Mouse (Mus musculus) thymus, adult 2 months (tissue): ENCODE measurements around the gene Klhl26.

ENCODE experiments used
- CTCF ChIP-seq: fragments of 200-500 bp; IDR thresholded peaks from 2 replicates; pipeline ENCODE4 v1.5.1; 2012; ENCODE audit warnings: mild to moderate bottlenecking, control low read depth, low read length, moderate library complexity, borderline replicate concordance; ENCODE audit not compliant: control insufficient read depth, poor library complexity, insufficient read depth; ENCODE audit errors: extremely low read depth
- POLR2A ChIP-seq: fragments of 200-500 bp; IDR thresholded peaks from 2 replicates; pipeline ENCODE4 v1.6.1; 2012; ENCODE audit warnings: mild to moderate bottlenecking, low read length, control low read depth, moderate library complexity; ENCODE audit not compliant: control insufficient read depth, poor library complexity, insufficient read depth; ENCODE audit errors: extremely low read depth

DNA sequence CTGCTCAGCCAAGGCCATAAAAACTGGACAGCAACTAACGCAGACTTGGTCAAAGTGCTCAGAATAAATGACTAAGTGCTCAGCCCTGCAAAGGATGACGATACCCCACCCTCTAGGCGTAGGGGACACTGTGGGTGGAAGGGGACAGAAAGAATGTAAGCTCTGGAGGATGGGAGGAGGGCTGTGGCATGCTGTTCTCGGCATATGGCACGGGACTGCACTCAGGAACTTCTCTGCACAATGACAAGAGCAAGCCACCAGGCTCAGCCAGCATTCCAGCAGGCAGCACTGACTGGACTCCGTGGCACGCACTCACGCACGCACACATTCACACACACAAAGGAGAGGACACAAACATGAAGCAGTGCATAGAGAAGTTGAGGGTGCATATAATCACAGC lies 16.2 kb downstream of the Klhl26 start:
- no peak for TF ChIP-seq POLR2A
- no peak for TF ChIP-seq CTCF
